Mouse (Mus musculus): Measurements from ENCODE around the gene Syce3. TPM values are rescaled to one million over a fixed set of nuclear protein-coding genes. Genes with fewer than 3 reads are reported as not detected.

Gene Syce3
- polyA plus RNA-seq, 1 experiment from 2014 or later: not detected

Other genes with a start within 250 kb of the Syce3 start
- 90.7 and 105 TPM in 2 replicates for gene Plxnb2, start 229.7 kb downstream of the Syce3 start, polyA plus RNA-seq (2015; fragmentation: Nextera tagmentation; extraction: Ambion mirVana)
- gene Dennd6b, start 214.0 kb downstream of the Syce3 start, polyA plus RNA-seq (2015; fragmentation: Nextera tagmentation; extraction: Ambion mirVana): 80.4 and 93.7 TPM in 2 replicates
- 71.3 and 73.4 TPM in 2 replicates for gene Ppp6r2, start 198.9 kb downstream of the Syce3 start, polyA plus RNA-seq (2015; fragmentation: Nextera tagmentation; extraction: Ambion mirVana)
- 96.8 and 102 TPM in 2 replicates for gene Sbf1, start 95.2 kb downstream of the Syce3 start, polyA plus RNA-seq (2015; fragmentation: Nextera tagmentation; extraction: Ambion mirVana)
- gene Adm2, start 87.8 kb downstream of the Syce3 start, polyA plus RNA-seq (2015; fragmentation: Nextera tagmentation; extraction: Ambion mirVana): not detected in 2 replicates
- not detected in 2 replicates for gene Miox, start 76.1 kb downstream of the Syce3 start, polyA plus RNA-seq (2015; fragmentation: Nextera tagmentation; extraction: Ambion mirVana)
- 33.2 and 38.6 TPM in 2 replicates for gene Lmf2, start 54.8 kb downstream of the Syce3 start, polyA plus RNA-seq (2015; fragmentation: Nextera tagmentation; extraction: Ambion mirVana)
- 113 and 120 TPM in 2 replicates for gene Ncaph2, start 54.8 kb downstream of the Syce3 start, polyA plus RNA-seq (2015; fragmentation: Nextera tagmentation; extraction: Ambion mirVana)
- gene Sco2, start 36.7 kb downstream of the Syce3 start, polyA plus RNA-seq (2015; fragmentation: Nextera tagmentation; extraction: Ambion mirVana): 17.1 and 17.8 TPM in 2 replicates
- gene Tymp, start 33.5 kb downstream of the Syce3 start, polyA plus RNA-seq (2015; fragmentation: Nextera tagmentation; extraction: Ambion mirVana): 1.8 and 2.6 TPM in 2 replicates
- 2.7 and 4.5 TPM in 2 replicates for gene Odf3b, start 31.2 kb downstream of the Syce3 start, polyA plus RNA-seq (2015; fragmentation: Nextera tagmentation; extraction: Ambion mirVana)
- 0.07 TPM in 1 of 2 replicates, not detected in the other for gene Klhdc7b, start 25.6 kb downstream of the Syce3 start, polyA plus RNA-seq (2015; fragmentation: Nextera tagmentation; extraction: Ambion mirVana)
- gene Cpt1b, start 15.4 kb upstream of the Syce3 start, polyA plus RNA-seq (2015; fragmentation: Nextera tagmentation; extraction: Ambion mirVana): 0.97 and 1.2 TPM in 2 replicates
- gene C730034F03Rik, start 19.1 kb upstream of the Syce3 start, polyA plus RNA-seq (2015; fragmentation: Nextera tagmentation; extraction: Ambion mirVana): 6.2 and 7.2 TPM in 2 replicates
- not detected in 2 replicates for gene Gm44502, start 19.2 kb upstream of the Syce3 start, polyA plus RNA-seq (2015; fragmentation: Nextera tagmentation; extraction: Ambion mirVana)
- gene Chkb, start 19.4 kb upstream of the Syce3 start, polyA plus RNA-seq (2015; fragmentation: Nextera tagmentation; extraction: Ambion mirVana): 89.8 and 91.9 TPM in 2 replicates
- gene Mapk8ip2, start 43.4 kb upstream of the Syce3 start, polyA plus RNA-seq (2015; fragmentation: Nextera tagmentation; extraction: Ambion mirVana): 78.0 and 87.6 TPM in 2 replicates
- 33.4 and 35.4 TPM in 2 replicates for gene Arsa, start 66.9 kb upstream of the Syce3 start, polyA plus RNA-seq (2015; fragmentation: Nextera tagmentation; extraction: Ambion mirVana)
- 9.6 and 11.2 TPM in 2 replicates for gene Shank3, start 89.1 kb upstream of the Syce3 start, polyA plus RNA-seq (2015; fragmentation: Nextera tagmentation; extraction: Ambion mirVana)
- gene Acr, start 157.8 kb upstream of the Syce3 start, polyA plus RNA-seq (2015; fragmentation: Nextera tagmentation; extraction: Ambion mirVana): 1.4 and 1.5 TPM in 2 replicates
- gene Rabl2, start 181.4 kb upstream of the Syce3 start, polyA plus RNA-seq (2015; fragmentation: Nextera tagmentation; extraction: Ambion mirVana): 74.3 and 86.2 TPM in 2 replicates